ENCODE assay signal across 16 mouse cellular contexts in the genomic region with DNA sequence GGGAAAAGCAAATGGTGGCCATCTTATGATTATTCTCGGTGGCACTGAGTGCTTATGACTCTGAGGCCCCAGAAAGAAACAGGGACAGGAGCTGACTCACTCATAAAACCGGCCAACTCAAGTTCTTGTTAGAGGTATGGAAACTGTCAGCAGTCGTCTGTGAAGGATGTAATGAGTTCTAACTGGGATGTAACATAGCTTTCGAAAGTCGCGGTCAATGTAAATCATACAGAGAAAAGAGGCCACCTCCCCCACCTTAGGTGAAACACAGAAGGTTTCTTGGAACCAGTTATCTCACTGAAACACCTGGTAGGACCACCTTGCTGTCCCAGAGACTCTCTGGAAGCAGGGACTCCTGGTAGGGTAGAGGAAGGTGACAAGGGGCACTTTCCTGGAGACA.
A peak's percentile ranks its signal among the peaks of the same experiment; 100 is the strongest.
DNase-seq lines count a peak whose midpoint lies in the region; ATAC-seq and TF ChIP-seq lines count a peak whose summit lies in the region.
"Had no signal": no experiment of that assay in that cellular context is flagged by ENCODE, and none has a peak within 500 bp of the region (broad histone marks: within the 10 kb centered on the region; RNA-seq: fewer than 3 reads in every experiment).

No protein-coding gene starts in this region.

- H3K4me1 ChIP-seq in heart, embryonic 11.5 days (ENCODE audit: control insufficient read depth, insufficient read depth, low read length) = peaks cover 57% of the 10 kb centered on the region
- H3K4me1 ChIP-seq in heart, adult 2 months (ENCODE audit: control insufficient read depth, insufficient read depth, low read length) = peaks cover 7% of the 10 kb centered on the region
- peaks cover 98% of the 10 kb centered on the region for H3K4me1 ChIP-seq in megakaryocyte, embryonic 14.5 days

- H3K9ac ChIP-seq in heart, embryonic 11.5 days (ENCODE audit: low read depth, low read length) = peak overlapping the region; percentile 34; the same call in 1 of the 2 replicates
- H3K9ac ChIP-seq in heart, adult 2 months (ENCODE audit: low read depth, low read length) = no peak overlapping the region
- H3K9ac ChIP-seq: hindbrain, embryonic 13.5 days; limb, embryonic 13.5 days had no signal

- no peak for DNase-seq in heart, adult 2 months
- peak; percentile 68 for DNase-seq in liver
- DNase-seq in right cerebral cortex, postnatal 36 days (ENCODE audit: low spot score in 2 of 2) = no peak
- no peak for DNase-seq in thymus, postnatal 10 days (ENCODE audit: low spot score in 2 of 2)
- DNase-seq: adrenal gland, postnatal 10 days; cerebellum, adult 11 months; kidney, adult 9 months; layer of hippocampus, postnatal 36 days; thymus, adult 18-20 months had no signal

- no peak for TF ChIP-seq EP300 in heart, adult 2 months (IDR thresholded peaks at IDR 0.05; ENCODE audit: insufficient read depth, low read depth, low read length)

- H3K4me2 ChIP-seq in heart, embryonic 11.5 days = peak overlapping the region; percentile 38
- H3K4me2 ChIP-seq: hindbrain, embryonic 13.5 days; limb, embryonic 13.5 days had no signal

- TF ChIP-seq CTCF in heart, adult 2 months (IDR thresholded peaks at IDR 0.05) = no peak

- ATAC-seq in heart, embryonic 11.5 days (replicated peaks; ENCODE audit: insufficient number of reproducible peaks, low FRiP score, low TSS enrichment) = peak; percentile 64; the same call in 1 of the 2 replicates
- no peak for ATAC-seq in megakaryocyte, adult 5-6 weeks (ENCODE audit: poor library complexity, severe bottlenecking)
- ATAC-seq: forebrain, embryonic 14.5 days; Patski had no signal

- intact Hi-C loops in heart, adult 2 months (cut with DNase I) = no loop called here

- H3K4me3 ChIP-seq in heart, embryonic 11.5 days (ENCODE audit: low read depth, low read length) = no peak overlapping the region
- H3K4me3 ChIP-seq in heart, adult 2 months = no peak overlapping the region
- peak overlapping the region; percentile 3 for H3K4me3 ChIP-seq in megakaryocyte, embryonic 14.5 days (replicated peaks)
- H3K4me3 ChIP-seq: hindbrain, embryonic 13.5 days; limb, embryonic 13.5 days had no signal

- no peaks in the 10 kb centered on the region for H3K36me3 ChIP-seq in heart, embryonic 11.5 days (ENCODE audit: control insufficient read depth, insufficient read depth, low read length)
- peaks cover 3% of the 10 kb centered on the region for H3K36me3 ChIP-seq in heart, adult 2 months (ENCODE audit: control insufficient read depth, insufficient read depth, low read length)
- H3K36me3 ChIP-seq in megakaryocyte, embryonic 14.5 days (replicated peaks; ENCODE audit: low read length) = peaks cover 84% of the 10 kb centered on the region
- H3K36me3 ChIP-seq: hindbrain, embryonic 13.5 days; limb, embryonic 13.5 days had no signal

- peak overlapping the region; percentile 78 for H3K27ac ChIP-seq in heart, embryonic 11.5 days (ENCODE audit: low read depth, low read length)
- no peak overlapping the region for H3K27ac ChIP-seq in heart, adult 2 months
- H3K27ac ChIP-seq: hindbrain, embryonic 13.5 days; limb, embryonic 13.5 days had no signal

- H3K79me2 ChIP-seq in heart, adult 2 months (replicated peaks; ENCODE audit: control insufficient read depth, insufficient read depth, low read length) = no peaks in the 10 kb centered on the region

- H3K27me3 ChIP-seq in heart, embryonic 11.5 days (ENCODE audit: control insufficient read depth, insufficient read depth, low read length) = no peaks in the 10 kb centered on the region
- no peaks in the 10 kb centered on the region for H3K27me3 ChIP-seq in heart, adult 2 months (ENCODE audit: control insufficient read depth, insufficient read depth, low read length)
- no peaks in the 10 kb centered on the region for H3K27me3 ChIP-seq in megakaryocyte, embryonic 14.5 days (replicated peaks)
- H3K27me3 ChIP-seq: hindbrain, embryonic 13.5 days; Patski had no signal

- TF ChIP-seq POLR2A in heart, adult 2 months (IDR thresholded peaks at IDR 0.05; ENCODE audit: insufficient read depth, low read depth, low read length) = no peak

- WGBS in heart, embryonic 11.5 days (ENCODE audit: insufficient replicate concordance) = 60% methylated on average over 6 of the region's 6 CpGs
- 68% methylated on average over 6 of the region's 6 CpGs for WGBS in heart, adult 2 months

- H3K9me3 ChIP-seq in heart, embryonic 11.5 days (replicated peaks; ENCODE audit: control insufficient read depth, low read length) = no peaks in the 10 kb centered on the region
- no peaks in the 10 kb centered on the region for H3K9me3 ChIP-seq in megakaryocyte, embryonic 14.5 days
- H3K9me3 ChIP-seq: hindbrain, embryonic 13.5 days; limb, embryonic 13.5 days had no signal
